Mouse (Mus musculus) MEL (cell line): ENCODE results near the gene Gm9376. TPM values are rescaled to one million over a fixed set of nuclear protein-coding genes. Genes with fewer than 3 reads are reported as not detected.

Experiments
- DNase-seq: peaks from one replicate; pipeline ENCODE4 v3.0.0; 2011; ENCODE audit warnings: low read depth, low spot score
- H3K27ac ChIP-seq: 2 replicates; pipeline ENCODE4 v1.5.1; 2012; ENCODE audit warnings: low read depth, mild to moderate bottlenecking, control low read depth, low read length, moderate library complexity; ENCODE audit not compliant: control insufficient read depth
- H3K27me3 ChIP-seq, 2 experiments: fragments of 150-350 bp in 1 of 2; sonication (generic) in 1 of 2; 2 replicates each; pipeline ENCODE4 v1.6.1; 2012; ENCODE audit warnings: low read length in 2 of 2, mild to moderate bottlenecking in 2 of 2, improper control_type of control experiment in 1 of 2, moderate library complexity in 1 of 2; ENCODE audit not compliant: insufficient read depth in 2 of 2, control insufficient read depth in 1 of 2
- H3K36me3 ChIP-seq, 2 experiments: 2 replicates each; pipeline ENCODE4 v1.6.1; 2012 to 2014; ENCODE audit warnings: low read length in 2 of 2, improper control_type of control experiment in 1 of 2, inconsistent platforms in 1 of 2, mild to moderate bottlenecking in 1 of 2; ENCODE audit not compliant: insufficient read depth in 2 of 2, control insufficient read depth in 1 of 2
- H3K4me1 ChIP-seq, 2 experiments: fragments of 150-350 bp in 1 of 2; sonication (generic) in 1 of 2; 2 replicates each; pipeline ENCODE4 v1.6.1; 2012; ENCODE audit warnings: low read length in 2 of 2, improper control_type of control experiment in 1 of 2, mild to moderate bottlenecking in 1 of 2; ENCODE audit not compliant: insufficient read depth in 2 of 2, control insufficient read depth in 1 of 2
- H3K4me3 ChIP-seq, 2 experiments: fragments of 150-350 bp in 1 of 2; sonication (generic) in 1 of 2; 2 replicates each; pipeline ENCODE4 v1.5.1; 2012; ENCODE audit warnings: low read depth in 2 of 2, low read length in 2 of 2, mild to moderate bottlenecking in 2 of 2, moderate library complexity in 2 of 2, control low read depth in 1 of 2, improper control_type of control experiment in 1 of 2; ENCODE audit not compliant: control insufficient read depth in 1 of 2, insufficient read depth in 1 of 2
- H3K79me2 ChIP-seq: 2 replicates; pipeline ENCODE4 v1.6.1; 2012; ENCODE audit warnings: mild to moderate bottlenecking, low read length, moderate library complexity; ENCODE audit not compliant: control insufficient read depth, poor library complexity, insufficient read depth
- H3K9ac ChIP-seq: 2 replicates; pipeline ENCODE4 v1.6.1; 2012; ENCODE audit warnings: low read depth, mild to moderate bottlenecking, control low read depth, low read length, moderate library complexity; ENCODE audit not compliant: control insufficient read depth, poor library complexity, severe bottlenecking
- H3K9me3 ChIP-seq: fragments of 150-350 bp; sonication (generic); replicated peaks from 2 replicates; pipeline ENCODE4 v1.6.1; 2012; ENCODE audit warnings: mild to moderate bottlenecking, low read length, improper control_type of control experiment, moderate library complexity; ENCODE audit not compliant: insufficient read depth
- E2F4 ChIP-seq: IDR thresholded peaks from 2 replicates; pipeline ENCODE4 v1.6.1; 2011; ENCODE audit warnings: low read depth, low read length, improper control_type of control experiment, borderline replicate concordance
- EP300 ChIP-seq, 2 experiments: IDR thresholded peaks; 2 replicates each; pipeline ENCODE4 v1.6.1; 2011; ENCODE audit warnings: improper control_type of control experiment in 2 of 2, low read length in 2 of 2, low read depth in 1 of 2, mild to moderate bottlenecking in 1 of 2
- GABPA ChIP-seq: IDR thresholded peaks from 2 replicates; pipeline ENCODE4 v1.6.1; 2012; ENCODE audit warnings: low read depth, mild to moderate bottlenecking, inconsistent platforms, low read length, improper control_type of control experiment, moderate library complexity
- JUND ChIP-seq: IDR thresholded peaks from 2 replicates; pipeline ENCODE4 v1.6.1; 2011; ENCODE audit warnings: low read depth, mild to moderate bottlenecking, improper control_type of control experiment, low read length
- KAT2A ChIP-seq: conservative IDR thresholded peaks from 2 replicates; pipeline ENCODE4 v1.6.1; 2012; ENCODE audit warnings: low read depth, low read length, improper control_type of control experiment, inconsistent platforms
- MAZ ChIP-seq: IDR thresholded peaks from 2 replicates; pipeline ENCODE4 v1.6.1; 2012; ENCODE audit warnings: low read depth, mild to moderate bottlenecking, inconsistent platforms, low read length, improper control_type of control experiment
- MEF2A ChIP-seq: IDR thresholded peaks from 2 replicates; pipeline ENCODE4 v1.6.1; 2014; ENCODE audit warnings: low read depth, mild to moderate bottlenecking, inconsistent platforms, low read length, improper control_type of control experiment; ENCODE audit not compliant: poor library complexity, insufficient replicate concordance, severe bottlenecking; ENCODE audit errors: extremely low read depth
- NELFE ChIP-seq: IDR thresholded peaks from 2 replicates; pipeline ENCODE4 v1.6.1; 2011; ENCODE audit warnings: low read depth, low read length, improper control_type of control experiment
- NRF1 ChIP-seq: IDR thresholded peaks from 2 replicates; pipeline ENCODE4 v1.6.1; 2014; ENCODE audit warnings: low read depth, mild to moderate bottlenecking, inconsistent platforms, low read length, improper control_type of control experiment, moderate library complexity; ENCODE audit not compliant: poor library complexity, insufficient read depth, severe bottlenecking
- POLR2A ChIP-seq, 2 experiments: IDR thresholded peaks; 2 replicates each; pipeline ENCODE4 v1.6.1; 2011 to 2012; ENCODE audit warnings: low read length in 2 of 2, mild to moderate bottlenecking in 2 of 2, control low read depth in 1 of 2, improper control_type of control experiment in 1 of 2, low read depth in 1 of 2, moderate library complexity in 1 of 2; ENCODE audit not compliant: control insufficient read depth in 1 of 2, insufficient read depth in 1 of 2, poor library complexity in 1 of 2
- POLR2AphosphoS2 ChIP-seq: IDR thresholded peaks from 2 replicates; pipeline ENCODE4 v1.6.1; 2011; ENCODE audit warnings: low read length, improper control_type of control experiment
- RAD21 ChIP-seq: IDR thresholded peaks from 2 replicates; pipeline ENCODE4 v1.6.1; 2011; ENCODE audit warnings: mild to moderate bottlenecking, low read depth, low read length, improper control_type of control experiment
- RCOR1 ChIP-seq: IDR thresholded peaks from 2 replicates; pipeline ENCODE4 v1.6.1; 2012; ENCODE audit warnings: low read depth, mild to moderate bottlenecking, inconsistent platforms, low read length, improper control_type of control experiment
- TAL1 ChIP-seq: IDR thresholded peaks from 2 replicates; pipeline ENCODE4 v1.6.1; 2012; ENCODE audit warnings: mild to moderate bottlenecking, inconsistent platforms, low read length, moderate library complexity, mixed read lengths
- TCF12 ChIP-seq: IDR thresholded peaks from 2 replicates; pipeline ENCODE4 v1.6.1; 2014; ENCODE audit warnings: low read depth, mild to moderate bottlenecking, inconsistent platforms, low read length, improper control_type of control experiment, moderate library complexity
- UBTF ChIP-seq: IDR thresholded peaks from 2 replicates; pipeline ENCODE4 v1.6.1; 2012; ENCODE audit warnings: low read depth, mild to moderate bottlenecking, inconsistent platforms, low read length, improper control_type of control experiment, moderate library complexity, borderline replicate concordance; ENCODE audit not compliant: insufficient read depth
- ZKSCAN1 ChIP-seq: IDR thresholded peaks from 2 replicates; pipeline ENCODE4 v1.6.1; 2012; ENCODE audit warnings: low read depth, mild to moderate bottlenecking, inconsistent platforms, low read length, improper control_type of control experiment, moderate library complexity
- ZMIZ1 ChIP-seq: IDR thresholded peaks from 2 replicates; pipeline ENCODE4 v1.6.1; 2012; ENCODE audit warnings: low read depth, mild to moderate bottlenecking, inconsistent platforms, low read length, improper control_type of control experiment, moderate library complexity
- ZNF384 ChIP-seq: IDR thresholded peaks from 2 replicates; pipeline ENCODE4 v1.6.1; 2012; ENCODE audit warnings: low read depth, mild to moderate bottlenecking, inconsistent platforms, low read length, improper control_type of control experiment
- polyA plus RNA-seq, 2 experiments: library from polyadenylated mRNA; stranded (reverse) in 1 of 2; unstranded in 1 of 2; fragments of >175 nt in 1 of 2; fragments of >200 nt in 1 of 2; gene quantifications; 2 replicates each; pipeline versions ENCODE4 v1.2.1 to v1.2.4; 2012; ENCODE audit warnings: low replicate concordance in 2 of 2, low read depth in 1 of 2; ENCODE audit not compliant: insufficient read length in 2 of 2, insufficient read depth in 1 of 2, missing spikeins in 1 of 2
- total RNA-seq: library from RNA; depleted of rRNA; stranded (reverse); fragments of 300-350 nt; gene quantifications from 2 replicates; pipeline ENCODE4 v1.2.3, GENCODE M21; 2012

Gene Gm9376
- total and polyA plus RNA-seq, 3 experiments, result not detected

GRCm38 (mm10) chr14:118239351-118239750 lies 27.4 kb upstream of the Gm9376 start:
- Histone ChIP-seq H3K36me3 (no peaks in the 10 kb centered on the region), H3K27me3 (no peaks in the 10 kb centered on the region), H3K4me1 (no peaks in the 10 kb centered on the region), H3K27ac (no peak overlapping the region), H3K4me3 (no peak overlapping the region), H3K79me2 (no peaks in the 10 kb centered on the region), H3K9ac (no peak overlapping the region), H3K9me3 (no peaks in the 10 kb centered on the region)
- TF ChIP-seq POLR2AphosphoS2 (no peak), RAD21 (no peak)
- DNase-seq, result no peak

DNA sequence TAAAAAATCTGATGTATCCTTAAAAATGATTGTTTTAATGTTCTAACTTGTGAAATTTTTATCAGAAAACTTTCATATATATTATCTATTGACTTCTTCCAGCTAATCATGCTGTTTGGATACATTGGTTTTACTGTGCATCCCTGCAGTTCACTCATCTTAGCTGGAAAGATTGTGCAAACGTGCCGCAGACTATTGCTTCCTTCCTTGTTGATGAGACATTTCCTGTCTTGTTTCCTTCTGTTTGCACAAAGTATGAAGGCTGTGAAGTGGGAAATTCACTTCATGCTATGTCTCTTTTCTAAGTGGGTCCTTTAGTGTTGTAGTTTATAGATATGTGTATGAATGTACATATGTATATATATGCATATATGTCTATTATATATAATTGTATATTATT lies 25.3 kb upstream of the Gm9376 start:
- no peaks in the 10 kb centered on the region for H3K9me3 ChIP-seq
- H3K4me3 ChIP-seq, result no peak overlapping the region
- H3K27ac ChIP-seq, result no peak overlapping the region
- H3K9ac ChIP-seq, result no peak overlapping the region
- H3K4me1 ChIP-seq, result no peaks in the 10 kb centered on the region
- no peaks in the 10 kb centered on the region for H3K36me3 ChIP-seq
- no peaks in the 10 kb centered on the region; a peak in 1 of 4 replicates for H3K27me3 ChIP-seq
- H3K79me2 ChIP-seq, result no peaks in the 10 kb centered on the region
- DNase-seq, result no peak
- no peak for TF ChIP-seq MEF2A
- no peak for TF ChIP-seq TCF12
- no peak for TF ChIP-seq TAL1

GRCm38 (mm10) chr14:118253381-118253780 lies 13.4 kb upstream of the Gm9376 start:
- no peaks in the 10 kb centered on the region for H3K4me1 ChIP-seq
- no peak overlapping the region for H3K27ac ChIP-seq
- no peaks in the 10 kb centered on the region for H3K79me2 ChIP-seq
- TF ChIP-seq MEF2A, result no peak
- no peak overlapping the region for H3K4me3 ChIP-seq
- DNase-seq, result no peak
- no peaks in the 10 kb centered on the region for H3K9me3 ChIP-seq
- H3K9ac ChIP-seq, result no peak overlapping the region
- no peaks in the 10 kb centered on the region for H3K27me3 ChIP-seq
- no peaks in the 10 kb centered on the region for H3K36me3 ChIP-seq

DNA sequence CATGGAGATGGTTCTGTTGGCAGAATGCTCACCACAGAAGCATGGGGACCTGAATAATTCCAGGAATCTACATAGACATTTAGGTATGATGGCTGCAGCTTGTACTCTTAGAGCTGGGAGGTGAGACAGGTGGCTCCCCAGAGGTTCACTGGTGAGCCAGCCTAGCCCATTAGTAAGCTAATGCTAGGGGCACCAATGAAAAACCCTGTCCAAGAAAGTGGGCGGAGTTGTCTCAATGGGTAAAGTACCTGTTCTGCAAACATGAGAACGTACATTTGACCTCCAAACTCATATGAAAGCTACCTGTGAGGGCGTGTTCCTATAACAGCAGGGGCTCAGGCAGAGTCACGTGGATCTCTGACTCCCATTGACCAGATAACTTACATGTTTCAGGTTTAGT lies 2.1 kb downstream of the Gm9376 start:
- Histone ChIP-seq H3K4me3 (no peak overlapping the region), H3K36me3 (no peaks in the 10 kb centered on the region), H3K27me3 (no peaks in the 10 kb centered on the region; a peak in 1 of 4 replicates), H3K9ac (no peak overlapping the region), H3K9me3 (no peaks in the 10 kb centered on the region), H3K4me1 (no peaks in the 10 kb centered on the region), H3K27ac (no peak overlapping the region), H3K79me2 (no peaks in the 10 kb centered on the region)
- no peak for DNase-seq
- no peak for TF ChIP-seq RAD21
- TF ChIP-seq E2F4, result no peak
- TF ChIP-seq ZMIZ1, result no peak
- no peak for TF ChIP-seq UBTF
- no peak for TF ChIP-seq GABPA
- no peak for TF ChIP-seq JUND
- no peak for TF ChIP-seq EP300 (IDR thresholded peaks at IDR 0.05; ENCODE audit: low read depth in 1 of 2, low read length in 2 of 2)
- TF ChIP-seq MAZ, result no peak
- TF ChIP-seq POLR2A (IDR thresholded peaks at IDR 0.05; ENCODE audit: control insufficient read depth in 1 of 2, insufficient read depth in 1 of 2, low read depth in 1 of 2, low read length in 2 of 2, poor library complexity in 1 of 2), result no peak
- TF ChIP-seq NRF1, result no peak
- TF ChIP-seq NELFE, result no peak
- no peak for TF ChIP-seq KAT2A
- no peak for TF ChIP-seq ZNF384
- TF ChIP-seq MEF2A, result no peak
- TF ChIP-seq ZKSCAN1, result no peak
- TF ChIP-seq RCOR1, result no peak
- TF ChIP-seq TCF12, result no peak
- no peak for TF ChIP-seq POLR2AphosphoS2
